Mouse (Mus musculus) kidney, adult 2 months (tissue): ENCODE measurements around the gene Best3. TPM values are rescaled to one million over a fixed set of nuclear protein-coding genes. Genes with fewer than 3 reads are reported as not detected.

Experiments
- DNase-seq: peaks from one replicate; pipeline ENCODE4 v3.0.0; 2021
- H3K27ac ChIP-seq: fragments of 200-500 bp; 2 replicates; pipeline ENCODE4 v1.5.1; 2012; ENCODE audit warnings: low read depth, low read length, control low read depth, inconsistent platforms; ENCODE audit not compliant: insufficient read depth
- H3K27me3 ChIP-seq: fragments of 200-500 bp; replicated peaks from 2 replicates; pipeline ENCODE4 v1.6.1; 2012; ENCODE audit warnings: mild to moderate bottlenecking, moderate library complexity, low read length, inconsistent platforms; ENCODE audit not compliant: control insufficient read depth, insufficient read depth
- H3K36me3 ChIP-seq: fragments of 200-500 bp; 2 replicates; pipeline ENCODE4 v1.6.1; 2012; ENCODE audit warnings: mild to moderate bottlenecking, moderate library complexity, low read length, inconsistent platforms; ENCODE audit not compliant: control insufficient read depth, insufficient read depth
- H3K4me1 ChIP-seq: fragments of 200-500 bp; 2 replicates; pipeline ENCODE4 v1.6.1; 2011; ENCODE audit warnings: low read length; ENCODE audit not compliant: control insufficient read depth, insufficient read depth
- H3K4me3 ChIP-seq: fragments of 200-500 bp; 2 replicates; pipeline ENCODE4 v1.5.1; 2011; ENCODE audit warnings: mild to moderate bottlenecking, low read depth, low read length, control low read depth; ENCODE audit not compliant: insufficient read depth
- CTCF ChIP-seq: fragments of 200-500 bp; conservative IDR thresholded peaks from 2 replicates; pipeline ENCODE4 v1.5.1; 2011; ENCODE audit warnings: low read depth, mild to moderate bottlenecking, control low read depth, low read length, moderate library complexity, mixed read lengths; ENCODE audit not compliant: insufficient read depth, insufficient read length
- POLR2A ChIP-seq: fragments of 200-500 bp; IDR thresholded peaks from one replicate; pipeline ENCODE4 v1.6.1; 2011; ENCODE audit warnings: low read depth, low read length, control low read depth
- WGBS: fragments of 180-500 bp; shearing (Covaris S2); methylation state at CpG from one replicate; pipeline ENCODE4 v1.1.7; 2018; 5-methylcytosine and 5-hydroxymethylcytosine counted together
- polyA plus RNA-seq: library from polyadenylated mRNA; depleted of rRNA; stranded (reverse); fragments of >200 nt; gene quantifications from 2 replicates; pipeline ENCODE4 v1.2.3, GENCODE M21; 2012

Best3 gene
- polyA plus RNA-seq, 1 experiment, result 0.97 TPM

- Histone ChIP-seq H3K27ac (peak overlapping the region; percentile 74), H3K27me3 (no peaks in the 10 kb centered on the region), H3K36me3 (no peaks in the 10 kb centered on the region), H3K4me3 (peak overlapping the region; percentile 18; the same call in 1 of the 2 replicates), H3K4me1 (peaks cover 14% of the 10 kb centered on the region)
- peak; percentile 58 for DNase-seq
- TF ChIP-seq CTCF, result no peak
- TF ChIP-seq POLR2A, result no peak
- WGBS, result 56% methylated on average over 11 of the region's 11 CpGs
These were observed 22.0 kb upstream of the Best3 start for GRCm38 (mm10) chr10:116964084-116964483.

- Histone ChIP-seq H3K27me3 (no peaks in the 10 kb centered on the region), H3K36me3 (no peaks in the 10 kb centered on the region), H3K4me3 (peak overlapping the region; percentile 59), H3K27ac (peak overlapping the region; percentile 98), H3K4me1 (peaks cover 19% of the 10 kb centered on the region)
- DNase-seq, result peak; percentile 70
- WGBS, result 52% methylated on average over 4 of the region's 4 CpGs
- TF ChIP-seq CTCF (no peak), POLR2A (no peak)
These were observed 21.5 kb upstream of the Best3 start for GRCm38 (mm10) chr10:116964571-116964970.

GRCm38 (mm10) chr10:116965297-116965696 is 20.8 kb upstream of the Best3 start:
- Histone ChIP-seq H3K27ac (peak overlapping the region; percentile 78), H3K36me3 (no peaks in the 10 kb centered on the region), H3K27me3 (no peaks in the 10 kb centered on the region), H3K4me1 (peaks cover 22% of the 10 kb centered on the region), H3K4me3 (peak overlapping the region; percentile 41; the same call in 1 of the 2 replicates)
- 55% methylated on average over 5 of the region's 5 CpGs for WGBS
- DNase-seq, result peak; percentile 65
- TF ChIP-seq CTCF (no peak), POLR2A (no peak)

GRCm38 (mm10) chr10:116966065-116966464 is 20.0 kb upstream of the Best3 start:
- 42% methylated on average over 6 of the region's 6 CpGs for WGBS
- DNase-seq, result peak; percentile 93
- H3K27me3 ChIP-seq, result no peaks in the 10 kb centered on the region
- peak overlapping the region; percentile 7; the same call in 1 of the 2 replicates for H3K4me3 ChIP-seq
- peak overlapping the region; percentile 78 for H3K27ac ChIP-seq
- H3K36me3 ChIP-seq, result no peaks in the 10 kb centered on the region
- peaks cover 22% of the 10 kb centered on the region for H3K4me1 ChIP-seq
- TF ChIP-seq CTCF (no peak), POLR2A (peak; percentile 54)

- Histone ChIP-seq H3K27me3 (no peaks in the 10 kb centered on the region), H3K4me1 (peaks cover 12% of the 10 kb centered on the region), H3K27ac (no peak overlapping the region), H3K36me3 (no peaks in the 10 kb centered on the region), H3K4me3 (no peak overlapping the region)
- 44% methylated on average over 4 of the region's 4 CpGs for WGBS
- TF ChIP-seq POLR2A, result no peak
- no peak for TF ChIP-seq CTCF
- peak; percentile 95 for DNase-seq
These were observed 17.4 kb upstream of the Best3 start for GRCm38 (mm10) chr10:116968741-116969140.

- Histone ChIP-seq H3K27me3 (no peaks in the 10 kb centered on the region), H3K4me3 (no peak within 1 kb of the TSS), H3K4me1 (peaks cover 16% of the 10 kb centered on the region), H3K27ac (no peak within 1 kb of the TSS), H3K36me3 (no peaks in the 10 kb centered on the region)
- DNase-seq, result no peak
- 95% methylated on average over 6 of the region's 6 CpGs for WGBS
- TF ChIP-seq POLR2A (no peak), CTCF (no peak)
These were observed 13.6 kb upstream of the Best3 start, which contains the start of gene Gm10271 for GRCm38 (mm10) chr10:116972509-116972908. Gene Gm10271 (minus strand): TSS chr10:116972609.

- WGBS, result 23% methylated on average over 4 of the region's 4 CpGs
- TF ChIP-seq POLR2A (no peak), CTCF (no peak)
- no peak for DNase-seq
- Histone ChIP-seq H3K4me1 (peaks cover 27% of the 10 kb centered on the region), H3K27me3 (no peaks in the 10 kb centered on the region), H3K36me3 (no peaks in the 10 kb centered on the region), H3K27ac (peak overlapping the region; percentile 99), H3K4me3 (no peak overlapping the region)
These were observed 8.7 kb upstream of the Best3 start for GRCm38 (mm10) chr10:116977455-116977854.
